Comparison of ENCODE assay signal across 36 mouse cellular contexts in genomic region chr11:61732672-61733071, GRCm38 (mm10). TPM values are rescaled to one million over a fixed set of nuclear protein-coding genes. Genes with fewer than 3 reads are reported as not detected.
"Had no signal": no experiment of that assay in that cellular context is flagged by ENCODE, and none has a peak within 500 bp of the region (broad histone marks: within the 10 kb centered on the region; RNA-seq: fewer than 3 reads in every experiment).

No protein-coding gene starts in this region.

- ATAC-seq: forebrain, embryonic 13.5 days; forebrain, embryonic 14.5 days; forebrain, embryonic 15.5 days; forebrain, embryonic 16.5 days; forebrain, postnatal 0 days had no signal

- DNase-seq: cerebellum, adult 2 months; cerebellum, adult 9-10 months; cerebellum, adult 9-11 months; cerebellum, postnatal 10 days; cerebellum, postnatal 14 days; cerebellum, postnatal 25 days; cerebellum, postnatal 36 days; embryo, embryonic 11 days; forebrain, postnatal 0 days; gastrocnemius, adult 2 months; gastrocnemius, postnatal 10 days; gastrocnemius, postnatal 14 days; gastrocnemius, postnatal 25 days; gastrocnemius, postnatal 36 days; heart, adult 11 months; heart, adult 18-20 months; heart, adult 2 months had no signal

- H3K27ac ChIP-seq: embryonic facial prominence, embryonic 10.5 days; embryonic facial prominence, embryonic 12.5 days; embryonic facial prominence, embryonic 13.5 days; embryonic facial prominence, embryonic 15.5 days; forebrain, embryonic 10.5 days; forebrain, embryonic 12.5 days; forebrain, embryonic 13.5 days; forebrain, embryonic 15.5 days; gastrocnemius, adult 2 months; heart, adult 2 months had no signal

- H3K27me3 ChIP-seq: embryonic facial prominence, embryonic 12.5 days; embryonic facial prominence, embryonic 13.5 days; embryonic facial prominence, embryonic 15.5 days; forebrain, embryonic 12.5 days; forebrain, embryonic 13.5 days; forebrain, embryonic 15.5 days had no signal

- H3K4me1 ChIP-seq: embryonic facial prominence, embryonic 10.5 days; embryonic facial prominence, embryonic 12.5 days; embryonic facial prominence, embryonic 13.5 days; embryonic facial prominence, embryonic 15.5 days; forebrain, embryonic 10.5 days; forebrain, embryonic 12.5 days; forebrain, embryonic 13.5 days; forebrain, embryonic 15.5 days had no signal

- H3K9ac ChIP-seq: embryonic facial prominence, embryonic 12.5 days; embryonic facial prominence, embryonic 13.5 days; embryonic facial prominence, embryonic 15.5 days; forebrain, embryonic 12.5 days; forebrain, embryonic 13.5 days; forebrain, embryonic 15.5 days; forebrain, postnatal 0 days had no signal

- H3K4me2 ChIP-seq: embryonic facial prominence, embryonic 12.5 days; embryonic facial prominence, embryonic 13.5 days; embryonic facial prominence, embryonic 15.5 days; forebrain, embryonic 12.5 days; forebrain, embryonic 13.5 days; forebrain, embryonic 15.5 days had no signal

- H3K4me3 ChIP-seq: embryonic facial prominence, embryonic 10.5 days; embryonic facial prominence, embryonic 12.5 days; embryonic facial prominence, embryonic 13.5 days; embryonic facial prominence, embryonic 15.5 days; erythroblast, embryonic 14.5 days; forebrain, embryonic 10.5 days; forebrain, embryonic 12.5 days; forebrain, embryonic 13.5 days; forebrain, embryonic 15.5 days; gastrocnemius, adult 2 months; heart, adult 2 months had no signal

- H3K9me3 ChIP-seq: embryonic facial prominence, embryonic 10.5 days; embryonic facial prominence, embryonic 12.5 days; embryonic facial prominence, embryonic 13.5 days; embryonic facial prominence, embryonic 15.5 days; forebrain, embryonic 10.5 days; forebrain, embryonic 12.5 days; forebrain, embryonic 13.5 days; forebrain, embryonic 15.5 days had no signal

RNA-seq across cellular contexts. Expression of gene Slc5a10, which starts 12.0 kb away (rescaled TPM):
- total RNA-seq: common myeloid progenitor, adult 5-6 weeks; gastrocnemius, adult 18-20 months; gastrocnemius, adult 2 months; gastrocnemius, adult 8-10 months; gastrocnemius, postnatal 10 days; gastrocnemius, postnatal 14 days; gastrocnemius, postnatal 25 days; gastrocnemius, postnatal 36 days; gastrocnemius, postnatal 4 days; granulocyte monocyte progenitor cell, adult 5-6 weeks; heart, adult 18-20 months; heart, adult 2 months; heart, adult 8-10 months had no signal
- polyA plus RNA-seq: embryonic facial prominence, embryonic 10.5 days; embryonic facial prominence, embryonic 11.5 days; embryonic facial prominence, embryonic 13.5 days; erythroblast, embryonic 14.5 days; forebrain, embryonic 11.5 days; forebrain, embryonic 12.5 days; forebrain, embryonic 13.5 days; forebrain, embryonic 14.5 days; forebrain, embryonic 15.5 days; forebrain, embryonic 16.5 days; heart, adult 2 months had no signal

RNA-seq across cellular contexts. Expression of gene Fam83g, which starts 48.8 kb away (rescaled TPM):
- total RNA-seq: common myeloid progenitor, adult 5-6 weeks; granulocyte monocyte progenitor cell, adult 5-6 weeks had no signal
